Mouse (Mus musculus): ENCODE data around the gene Ston2.

Ston2 gene

DNA sequence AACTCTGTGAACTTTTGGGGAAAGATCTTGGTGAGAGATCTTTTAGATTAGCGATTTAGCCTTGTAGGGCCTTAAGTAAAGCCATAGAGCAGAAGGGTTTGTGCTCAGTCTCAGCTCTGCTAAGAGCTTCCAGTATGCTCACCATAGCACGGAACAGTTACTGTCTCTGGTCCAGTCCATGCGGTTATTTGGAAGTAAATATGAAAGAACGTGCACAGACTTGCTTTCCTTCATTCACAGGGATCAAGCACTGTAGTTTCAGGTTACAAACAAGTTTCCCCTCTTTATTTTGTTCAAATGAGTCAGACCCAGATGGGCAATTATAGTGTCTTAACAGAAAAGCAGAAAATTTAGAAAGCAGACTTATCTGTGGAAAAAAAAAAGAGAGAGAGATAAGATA lies 125.3 kb downstream of the Ston2 start:
- DNase-seq (ENCODE audit: low spot score in 2 of 2): no peak

DNA sequence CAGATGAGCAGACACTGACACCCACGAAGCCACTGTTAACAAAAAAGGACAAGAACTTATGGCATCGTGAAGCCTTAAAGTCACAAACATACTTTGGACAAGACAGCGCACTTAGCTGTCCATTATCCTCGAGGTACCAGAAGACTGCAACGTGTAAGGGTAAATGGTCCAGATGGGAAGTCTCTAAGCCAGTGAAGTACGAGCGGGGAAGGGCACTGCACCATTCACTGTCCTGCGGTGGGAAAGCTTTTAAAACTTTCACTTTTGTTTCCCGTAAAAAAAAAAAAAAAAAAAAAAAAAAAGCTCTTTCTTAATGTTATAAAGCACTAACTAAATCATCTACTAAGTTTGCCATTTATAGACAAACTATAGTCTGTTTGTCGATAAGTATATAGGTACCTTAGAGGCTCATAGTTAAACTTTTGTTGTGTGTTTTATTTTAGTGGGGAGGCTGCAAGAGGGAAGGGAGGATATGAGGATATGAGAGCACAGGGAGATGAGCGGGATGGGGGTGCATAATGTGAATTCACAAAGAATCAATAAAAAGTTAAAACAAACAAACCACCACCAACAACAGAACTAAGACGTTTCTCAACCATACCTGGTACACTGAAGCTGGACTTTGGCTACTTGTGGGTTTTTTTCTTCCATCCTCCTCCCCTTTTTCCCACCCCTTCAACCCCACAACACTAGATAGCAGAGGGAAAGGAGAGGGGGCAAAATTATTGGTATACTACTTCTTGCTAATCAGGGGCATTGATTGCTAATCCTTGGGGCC lies 127.4 kb downstream of the Ston2 start:
- DNase-seq (ENCODE audit: low spot score in 2 of 2): no peak

DNA sequence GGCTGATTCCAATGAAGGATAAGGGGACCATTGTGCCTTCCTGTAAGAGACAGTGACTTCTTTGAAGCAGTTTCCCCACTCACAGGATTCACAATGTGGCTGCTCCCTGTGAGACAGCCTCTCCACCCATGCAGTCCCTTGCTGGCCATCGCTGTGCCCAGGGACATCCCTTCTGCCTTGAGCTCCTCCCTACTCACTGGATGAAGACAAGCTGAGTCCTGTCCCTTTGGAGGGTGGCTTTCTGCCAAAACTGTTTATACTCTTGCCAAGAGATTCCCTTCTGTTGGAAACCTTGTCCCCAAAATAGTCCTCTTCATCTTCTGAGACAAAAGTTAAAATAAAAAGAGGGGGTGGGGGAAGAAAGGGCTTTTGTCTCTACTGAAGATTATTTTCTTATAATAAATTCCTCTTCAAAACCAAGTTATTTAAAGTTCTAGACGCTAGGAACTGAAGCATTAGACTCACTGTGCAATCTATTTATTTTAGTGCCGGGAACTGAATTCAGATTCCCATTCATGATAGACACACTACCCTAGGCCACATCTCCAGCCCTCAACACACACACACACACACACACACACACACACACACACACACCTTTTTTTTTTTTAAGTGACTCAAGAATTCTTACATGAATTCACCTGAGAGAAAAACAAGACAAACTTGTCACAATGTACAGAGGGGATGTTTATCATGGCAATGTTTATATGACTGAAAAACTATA lies 133.6 kb downstream of the Ston2 start:
- peak; percentile 35 to 52 for DNase-seq (ENCODE audit: low spot score in 2 of 2)

DNA sequence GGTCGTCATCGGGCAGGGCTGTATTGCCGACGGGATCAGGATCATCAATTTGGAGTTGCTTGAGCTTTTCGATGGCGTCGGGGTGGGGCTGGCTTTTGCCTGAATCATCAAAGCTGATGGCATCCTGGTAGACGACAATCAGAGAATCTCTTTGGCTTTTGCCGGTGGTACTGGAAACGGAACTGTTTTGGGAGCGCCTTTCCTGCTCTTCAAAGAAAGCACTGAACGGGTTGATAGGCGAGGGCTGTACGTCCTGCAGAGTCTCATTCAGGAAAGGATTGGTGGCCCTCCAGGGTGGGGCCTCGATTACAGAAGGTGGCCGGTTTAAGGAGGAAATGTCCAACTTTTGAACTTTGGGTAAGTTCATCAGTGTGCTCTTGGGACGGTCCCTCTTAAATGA lies 139.8 kb downstream of the Ston2 start:
- no peak for DNase-seq (ENCODE audit: low spot score in 2 of 2)

DNA sequence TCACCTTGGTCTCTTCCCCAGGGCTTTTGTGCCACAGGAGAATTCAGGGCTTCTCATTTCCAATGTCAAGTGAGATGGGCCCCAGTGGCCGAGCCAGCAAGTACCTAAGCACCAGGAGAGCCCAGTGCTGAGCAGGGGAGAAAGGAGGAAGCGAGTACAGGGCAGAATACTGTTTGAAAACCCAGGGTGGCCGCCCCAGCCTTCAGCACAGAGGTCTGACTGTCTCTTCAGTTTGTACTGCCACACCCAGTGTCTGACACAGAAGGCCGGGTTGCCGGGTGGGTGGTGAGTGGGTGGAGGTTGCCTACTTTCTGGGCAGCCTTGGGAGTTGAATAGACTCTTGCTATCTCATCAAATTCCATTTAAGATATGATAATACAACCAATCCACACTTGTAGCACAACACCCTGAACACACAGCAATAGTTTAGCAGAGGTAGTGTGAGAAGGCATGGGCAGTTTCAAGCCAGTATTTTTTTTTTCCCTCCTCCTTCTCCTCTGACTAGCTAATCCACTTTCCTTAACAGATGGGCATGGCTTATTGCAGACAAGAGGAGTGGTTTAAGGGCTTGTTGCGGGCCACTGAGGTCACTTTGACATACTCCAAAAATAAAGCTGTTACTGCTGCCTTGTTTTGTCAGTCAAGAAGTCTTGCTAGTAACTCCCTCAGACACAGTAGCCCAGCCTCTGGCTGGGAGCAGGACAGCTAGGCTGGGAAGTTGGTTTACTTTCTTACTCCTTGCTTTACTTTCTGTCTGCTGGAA lies 142.6 kb downstream of the Ston2 start:
- no peak for DNase-seq (ENCODE audit: low spot score in 2 of 2)

DNA sequence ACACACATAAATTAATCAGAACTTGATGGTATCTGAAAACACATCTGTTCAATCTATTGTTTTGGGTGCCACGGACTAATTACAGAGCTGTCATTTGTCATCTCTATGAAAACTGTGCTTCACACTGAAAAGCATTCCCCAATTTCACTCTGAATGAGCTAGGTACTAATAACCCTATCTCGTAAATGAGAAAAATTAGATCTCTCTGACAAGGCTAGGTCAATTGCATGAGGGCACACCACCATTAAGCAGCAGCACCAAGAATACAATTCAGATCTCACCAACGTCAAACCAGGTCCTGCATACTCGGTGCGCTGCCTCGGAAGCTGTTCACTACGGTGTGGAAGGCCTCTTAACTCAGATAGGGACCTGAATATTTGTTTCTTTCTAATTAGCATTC lies 145.0 kb downstream of the Ston2 start:
- no peak for DNase-seq (ENCODE audit: low spot score in 2 of 2)

DNA sequence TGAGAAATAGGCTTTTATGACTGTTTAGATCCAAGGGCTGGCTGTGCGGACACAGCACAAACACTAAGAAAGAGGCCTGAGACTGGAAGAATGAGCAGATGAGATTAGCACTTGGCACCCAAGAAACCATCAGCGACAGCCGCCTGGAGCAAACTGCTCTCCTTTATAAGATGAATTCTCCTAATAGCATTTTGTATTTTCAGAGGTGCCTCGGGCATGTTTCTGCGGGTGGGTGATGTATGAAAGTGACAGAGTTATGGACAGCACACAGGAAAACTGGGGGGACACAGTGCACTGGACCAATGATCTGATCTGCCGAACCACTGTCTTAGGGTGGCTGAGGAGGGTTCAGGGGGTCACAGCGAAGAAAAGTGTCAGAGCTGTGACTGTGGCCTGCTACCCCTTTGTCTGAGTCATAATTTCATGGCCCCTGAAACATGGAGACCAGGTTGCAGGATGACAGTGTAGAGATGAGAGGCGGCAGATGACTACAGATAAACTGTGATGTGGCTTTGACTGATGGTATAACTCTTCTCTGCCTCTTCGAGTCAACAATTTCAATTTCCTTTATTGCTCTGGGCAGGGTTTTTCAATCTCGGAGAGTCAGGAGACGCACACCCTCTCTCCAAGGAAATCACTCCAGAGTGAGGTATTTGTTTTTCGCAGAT lies 145.6 kb downstream of the Ston2 start:
- DNase-seq (ENCODE audit: low spot score in 2 of 2): no peak

DNA sequence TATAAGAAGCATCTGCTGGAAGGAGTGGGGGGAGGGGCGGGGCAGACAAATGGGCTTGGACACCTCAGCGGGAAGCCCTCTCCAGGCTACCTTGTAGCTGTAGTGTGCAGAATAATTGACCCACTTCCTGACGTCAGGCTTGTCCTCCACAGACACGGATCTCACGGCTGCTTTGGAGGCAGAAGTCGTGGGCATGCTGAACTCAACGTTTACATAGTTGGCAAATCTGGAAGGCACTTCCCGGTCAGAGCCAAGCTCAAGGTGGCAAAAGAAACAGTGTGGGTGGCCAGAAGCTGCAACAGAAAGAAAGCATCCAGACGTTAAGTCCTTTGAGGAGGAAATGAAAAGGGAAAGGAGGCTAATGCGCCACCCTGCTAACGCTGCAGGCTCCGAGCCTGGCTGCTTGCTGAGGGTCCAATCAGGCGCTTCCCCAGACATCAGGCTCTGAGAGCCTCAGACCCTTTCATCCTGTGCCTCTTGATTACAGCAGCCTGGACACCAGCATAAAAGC lies 146.5 kb downstream of the Ston2 start:
- peak; percentile 15 to 19 for DNase-seq (ENCODE audit: low spot score in 2 of 2)

DNA sequence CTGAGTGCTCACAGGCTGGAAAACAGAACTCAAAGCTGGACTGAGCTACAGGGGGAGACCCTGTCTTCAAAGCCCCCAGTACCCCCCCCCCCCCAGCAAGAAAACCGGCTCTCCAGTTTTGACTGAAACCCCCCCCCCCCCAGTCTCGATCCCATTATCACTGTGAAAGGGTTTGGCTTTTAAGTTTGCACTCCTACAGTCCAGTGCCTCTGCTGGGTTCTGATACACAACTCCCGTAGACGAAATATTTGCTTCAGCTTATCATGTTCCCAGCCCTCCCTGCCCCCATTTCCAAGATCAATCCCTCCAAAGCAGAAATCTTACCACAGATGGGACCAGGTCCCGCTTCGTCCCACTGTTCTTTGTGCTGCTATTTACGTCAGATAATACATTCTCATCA lies 147.1 kb downstream of the Ston2 start:
- no peak for DNase-seq (ENCODE audit: low spot score in 2 of 2)

DNA sequence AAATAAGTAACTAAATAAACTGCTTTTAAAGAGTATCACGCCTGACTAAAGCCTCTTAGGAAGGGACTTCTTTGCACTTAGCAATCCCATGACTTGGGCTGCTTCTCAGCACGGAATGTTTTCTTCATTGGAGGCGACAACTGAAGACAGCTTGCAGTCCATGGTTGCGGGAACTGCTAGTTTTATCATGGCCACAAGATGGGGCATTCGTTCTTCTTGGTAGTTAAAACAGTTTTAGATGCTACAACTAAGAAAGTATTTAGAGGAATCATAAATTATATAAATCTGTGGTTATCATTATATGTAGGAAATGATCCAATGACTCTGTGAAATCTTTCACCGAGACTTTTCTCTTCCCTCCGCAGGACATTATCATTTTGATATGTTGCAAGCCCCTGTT lies 147.5 kb downstream of the Ston2 start:
- peak; percentile 23 to 62 for DNase-seq (ENCODE audit: low spot score in 2 of 2)

DNA sequence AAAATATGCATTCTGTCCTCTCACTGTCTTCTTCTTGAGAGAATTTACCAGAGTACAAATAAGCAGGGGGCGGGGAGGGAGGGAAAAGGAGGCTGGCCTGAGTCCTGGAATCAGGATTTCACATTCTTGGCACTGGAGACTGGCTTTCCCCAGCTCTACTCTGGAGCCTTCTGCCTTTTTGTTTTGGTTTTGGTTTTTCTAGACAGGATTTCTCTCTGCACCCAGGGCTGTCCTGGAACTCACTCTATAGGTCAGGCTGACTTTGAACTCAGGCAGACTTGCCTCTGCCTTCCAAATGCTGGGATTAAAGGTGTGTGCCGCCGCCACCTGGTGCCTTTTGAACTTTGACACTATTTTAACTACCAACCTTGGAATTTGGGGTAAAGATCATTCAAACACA lies 149.8 kb downstream of the Ston2 start:
- no peak for DNase-seq (ENCODE audit: low spot score in 2 of 2)

DNA sequence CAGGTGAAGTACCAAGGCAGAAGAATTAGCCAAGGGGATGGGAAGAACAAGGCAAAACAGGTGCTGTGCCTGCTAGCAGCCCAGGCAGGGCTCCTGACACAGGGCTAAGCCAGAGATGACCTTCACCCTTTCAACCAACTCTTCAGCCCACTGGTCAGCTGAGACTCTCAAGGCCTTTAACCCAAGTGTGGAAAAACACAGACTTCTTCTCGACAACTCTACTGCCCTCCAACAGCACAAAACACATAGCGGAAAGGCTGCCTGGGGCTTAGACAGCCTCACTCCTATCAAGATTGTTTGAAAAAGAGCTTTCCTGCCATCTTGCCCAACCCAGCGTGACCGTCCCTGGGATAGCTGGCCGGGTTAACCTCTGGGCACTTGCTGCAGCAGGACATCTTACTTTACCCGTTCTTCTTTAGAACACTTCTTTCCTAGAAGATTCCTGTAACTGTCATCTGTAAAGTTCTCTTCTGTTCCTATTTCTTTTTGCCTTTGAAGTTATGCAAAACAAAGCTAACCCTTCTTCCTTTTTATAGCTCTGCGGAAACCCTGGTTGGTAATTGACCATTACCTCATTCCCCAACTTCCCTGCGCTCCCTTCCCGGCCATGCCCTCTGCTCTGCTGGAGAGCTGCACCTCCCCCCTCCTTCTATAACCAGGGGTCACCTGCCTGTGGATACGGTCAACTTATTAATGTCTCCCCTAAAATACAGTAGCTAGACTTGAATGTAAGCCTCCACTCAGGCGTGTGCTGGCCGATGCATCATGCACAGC lies 150.9 kb downstream of the Ston2 start:
- DNase-seq (ENCODE audit: low spot score in 2 of 2): no peak

DNA sequence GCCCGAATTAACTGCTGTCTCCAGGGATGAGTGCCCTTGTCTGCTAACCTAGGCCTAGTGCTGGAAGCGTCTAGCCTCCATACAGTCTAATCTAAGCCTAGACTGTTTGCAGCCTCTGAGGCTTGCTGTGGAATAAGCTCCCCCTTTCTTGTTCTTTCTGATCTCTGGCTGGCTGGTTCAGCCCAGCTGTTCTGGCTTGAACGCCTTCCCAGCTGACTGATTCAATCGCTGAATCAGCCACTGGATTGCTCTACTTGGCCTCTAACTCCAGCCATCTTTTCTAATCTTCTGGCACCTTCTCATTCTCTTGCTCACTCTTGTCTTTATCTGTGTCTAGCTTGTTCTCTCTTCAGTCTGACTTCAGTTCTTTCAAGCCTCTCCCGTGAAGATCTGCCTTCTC lies 161.7 kb downstream of the Ston2 start:
- no peak for DNase-seq (ENCODE audit: low spot score in 2 of 2)

DNA sequence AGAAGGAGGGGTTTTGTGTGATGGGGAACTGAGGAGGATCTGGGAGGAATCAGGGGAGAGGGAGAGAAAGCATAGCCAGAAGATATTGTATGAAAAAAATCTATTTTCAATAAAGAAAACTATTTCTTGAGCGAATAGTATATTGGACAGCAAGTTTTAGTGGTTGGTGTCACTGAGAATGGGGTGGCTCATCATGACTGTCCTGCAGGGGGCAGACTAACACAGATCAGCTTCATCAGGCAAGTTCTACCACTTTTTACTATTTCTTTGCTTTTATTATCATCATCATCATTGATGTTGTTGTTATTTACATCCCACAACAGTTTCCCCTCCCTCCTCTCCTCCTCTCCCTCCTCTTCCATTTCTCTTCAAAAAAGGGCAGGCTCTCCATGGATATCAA lies 163.2 kb downstream of the Ston2 start:
- DNase-seq (ENCODE audit: low spot score in 2 of 2): no peak

DNA sequence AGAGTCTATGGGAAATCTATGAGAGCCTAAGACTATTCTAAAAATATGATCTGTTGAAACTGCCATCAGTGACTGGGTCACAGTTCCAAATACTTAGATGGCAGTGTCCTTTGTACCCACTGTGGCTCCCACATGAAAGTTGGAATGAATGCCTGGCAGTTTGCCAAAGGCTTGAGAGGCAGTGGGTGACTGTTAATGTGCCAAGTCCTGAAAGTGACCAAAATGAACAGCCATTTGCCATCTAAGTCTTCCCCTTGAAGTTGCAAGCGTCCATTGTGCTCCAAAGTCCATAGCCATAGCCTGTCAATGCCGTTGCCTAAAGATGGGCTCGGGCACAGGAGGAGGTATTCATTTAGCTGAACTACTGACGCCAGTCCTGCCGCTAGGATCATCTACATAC lies 178.8 kb downstream of the Ston2 start:
- peak; percentile 12 to 18 for DNase-seq (ENCODE audit: low spot score in 2 of 2)

DNA sequence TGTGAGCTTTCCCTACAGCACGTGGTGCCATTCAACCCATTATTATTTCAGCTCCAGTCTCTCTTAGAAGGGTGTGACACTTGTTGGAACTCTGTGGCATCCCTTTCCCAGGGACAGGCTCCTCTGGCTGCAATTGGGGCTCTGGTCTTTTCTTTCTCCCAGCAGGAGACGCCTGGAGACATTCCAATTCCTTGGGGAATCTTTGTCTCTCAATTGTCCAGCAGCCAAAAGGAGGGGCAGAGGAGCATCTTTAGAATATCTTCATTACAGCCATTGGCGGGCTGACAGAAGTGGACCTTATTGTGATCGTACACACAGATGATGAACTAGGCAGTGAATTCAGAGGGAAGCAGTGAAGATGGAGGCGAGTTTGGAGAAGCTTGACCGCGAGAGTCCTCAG lies 180.5 kb downstream of the Ston2 start:
- no peak for DNase-seq (ENCODE audit: low spot score in 2 of 2)

DNA sequence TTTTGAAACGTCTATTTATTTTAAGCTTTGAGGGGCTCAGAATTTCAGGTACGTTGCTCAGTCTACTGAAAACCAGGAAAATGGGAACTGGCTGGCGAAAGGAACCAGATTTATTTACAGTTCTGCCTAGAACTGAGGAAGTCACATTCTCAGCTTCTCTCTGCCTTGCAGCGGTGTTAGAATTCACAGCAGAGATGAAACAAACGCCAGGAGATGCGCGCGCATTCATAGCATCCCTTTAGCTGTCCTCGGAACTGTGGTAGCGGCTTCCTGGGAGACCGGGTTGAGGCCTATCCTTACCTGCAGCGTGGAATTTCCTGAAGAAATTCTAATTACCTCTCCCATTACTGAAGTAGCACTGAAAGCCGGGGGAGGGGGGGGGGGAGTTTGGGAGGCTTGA lies 181.5 kb downstream of the Ston2 start:
- no peak for DNase-seq (ENCODE audit: low spot score in 2 of 2)

DNA sequence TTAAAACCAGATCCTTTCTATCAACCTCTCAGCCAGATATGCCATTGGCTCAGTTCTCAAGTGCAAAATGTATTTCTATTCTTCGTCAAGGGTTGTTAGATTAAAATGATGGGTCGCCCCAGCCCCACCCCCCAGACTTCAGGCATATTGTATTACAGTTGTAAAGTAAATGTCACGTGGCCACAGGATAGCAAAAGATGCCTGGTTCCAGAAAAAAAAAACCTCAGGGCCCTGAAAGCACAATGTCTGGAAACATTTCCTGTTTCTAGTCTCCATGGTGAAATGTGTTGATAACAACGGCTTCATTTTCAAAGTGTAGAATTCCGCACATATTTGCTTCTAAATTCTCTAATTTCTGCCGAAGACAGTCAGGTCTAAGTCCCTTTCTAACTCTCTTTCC lies 183.6 kb downstream of the Ston2 start:
- DNase-seq (ENCODE audit: low spot score in 2 of 2): no peak

DNA sequence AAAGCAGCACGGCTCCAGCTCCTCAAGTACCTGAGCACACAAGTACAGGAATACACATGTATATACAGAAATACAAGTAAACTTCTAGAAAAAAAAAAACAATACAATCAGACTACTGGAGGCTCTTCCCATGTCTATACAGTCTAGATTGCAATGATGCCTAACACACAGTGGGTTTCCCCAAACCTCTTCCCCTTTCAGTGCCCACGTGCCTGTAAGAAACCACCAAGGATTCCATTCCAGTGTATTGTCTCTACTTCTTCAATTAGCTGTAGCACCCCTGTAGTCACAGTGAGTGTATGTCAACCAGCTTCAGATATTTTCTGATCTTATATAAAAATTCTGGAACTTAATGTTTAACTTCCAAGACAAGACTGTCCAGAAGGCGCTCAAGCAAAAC lies 196.1 kb downstream of the Ston2 start:
- no peak for DNase-seq (ENCODE audit: low spot score in 2 of 2)

DNA sequence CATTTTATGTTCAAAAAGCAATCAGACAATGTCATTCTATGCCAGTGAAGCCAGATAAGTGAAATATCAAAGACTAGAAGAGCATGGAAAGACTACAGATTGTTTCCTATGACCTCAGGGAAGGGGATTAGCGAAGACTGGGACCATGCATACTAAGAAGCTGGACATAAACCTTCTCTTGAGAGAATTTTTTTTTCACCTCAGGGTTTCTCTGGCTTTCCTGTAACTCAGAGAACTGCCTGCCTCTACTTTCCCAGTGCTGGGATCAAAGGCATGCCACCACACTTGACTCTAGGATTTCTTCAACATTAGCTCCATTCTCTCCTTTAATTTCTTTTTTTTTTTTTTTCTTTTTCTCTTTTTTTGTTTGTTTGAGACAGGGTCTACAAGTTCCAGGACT lies 197.0 kb downstream of the Ston2 start:
- DNase-seq (ENCODE audit: low spot score in 2 of 2): no peak

DNA sequence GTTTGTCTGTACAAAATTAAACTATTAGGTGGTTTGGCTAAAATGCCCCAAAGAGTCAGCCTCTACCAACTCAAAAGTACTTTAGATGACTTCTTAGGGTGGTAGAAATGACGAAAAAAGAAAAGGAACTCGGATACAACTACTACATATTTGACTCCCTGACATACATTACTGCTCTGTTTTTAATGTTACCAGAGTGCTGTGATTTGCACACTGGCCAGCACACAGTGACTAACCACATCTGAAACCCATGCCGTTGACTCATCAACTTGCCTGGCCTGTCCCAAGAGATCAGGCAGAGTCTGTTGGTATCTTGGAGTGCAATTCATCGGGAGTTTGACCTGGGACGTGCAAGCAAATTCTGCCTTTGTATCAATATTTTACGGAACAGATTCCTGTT lies 197.5 kb downstream of the Ston2 start:
- DNase-seq (ENCODE audit: low spot score in 2 of 2): no peak
